Mouse (Mus musculus) intestine, postnatal 0 days (tissue): ENCODE measurements around the gene Ccdc39. TPM values are rescaled to one million over a fixed set of nuclear protein-coding genes. Genes with fewer than 3 reads are reported as not detected.
A peak's percentile ranks its signal among the peaks of the same experiment; 100 is the strongest.

ENCODE experiments used
- ATAC-seq: fragments of 200-750 bp; cut with Nextera tagmentation; 2 replicates; pipeline ENCODE4 v1.8.0; 2017; ENCODE audit warnings: mild to moderate bottlenecking, moderate TSS enrichment, moderate library complexity
- H3K27ac ChIP-seq: fragments of 300-500 bp; sonication (generic); 2 replicates; pipeline ENCODE4 v1.5.1; 2014; ENCODE audit warnings: mild to moderate bottlenecking, low read depth, low read length, moderate library complexity
- H3K27me3 ChIP-seq: fragments of 300-500 bp; sonication (generic); replicated peaks from 2 replicates; pipeline ENCODE4 v1.6.1; 2014; ENCODE audit warnings: low read length, mixed read lengths; ENCODE audit not compliant: control insufficient read depth, insufficient read depth
- H3K36me3 ChIP-seq: fragments of 300-500 bp; sonication (generic); 2 replicates; pipeline ENCODE4 v1.6.1; 2014; ENCODE audit warnings: mild to moderate bottlenecking, moderate library complexity; ENCODE audit not compliant: control insufficient read depth, insufficient read depth
- H3K4me1 ChIP-seq: fragments of 300-500 bp; sonication (generic); replicated peaks from 2 replicates; pipeline ENCODE4 v1.6.1; 2014; ENCODE audit warnings: antibody characterized with exemption, low read length, mixed read lengths; ENCODE audit not compliant: control insufficient read depth, insufficient read depth
- H3K4me2 ChIP-seq: fragments of 300-500 bp; sonication (generic); replicated peaks from 2 replicates; pipeline ENCODE4 v1.6.1; 2014; ENCODE audit warnings: low read depth, mild to moderate bottlenecking, moderate library complexity
- H3K4me3 ChIP-seq: fragments of 300-500 bp; sonication (generic); 2 replicates; pipeline ENCODE4 v1.5.1; 2014; ENCODE audit warnings: low read depth, low read length
- H3K9ac ChIP-seq: fragments of 300-500 bp; sonication (generic); 2 replicates; pipeline ENCODE4 v1.6.1; 2014; ENCODE audit warnings: mild to moderate bottlenecking, low read depth, low read length
- H3K9me3 ChIP-seq: fragments of 300-500 bp; sonication (generic); 2 replicates; pipeline ENCODE4 v1.6.1; 2016; ENCODE audit warnings: mixed run types; ENCODE audit not compliant: control insufficient read depth
- CTCF ChIP-seq: sonication (generic); IDR thresholded peaks from 2 replicates; pipeline ENCODE4 v1.5.1; 2016; ENCODE audit warnings: low read depth, mild to moderate bottlenecking, control low read depth, antibody characterized with exemption, moderate library complexity
- WGBS: fragments of 180-500 bp; shearing (Covaris S2); extraction: QIAGEN DNeasy Blood & Tissue Kit; methylation state at CpG from one replicate; pipeline ENCODE4 v1.1.7; 2014; 5-methylcytosine and 5-hydroxymethylcytosine counted together
- polyA plus RNA-seq: library from polyadenylated mRNA; unstranded; fragments of >200 nt; fragmentation: Nextera tagmentation; extraction: Ambion mirVana; gene quantifications from 2 replicates; pipeline ENCODE4 v1.2.1, GENCODE M21; 2015

The Ccdc39 gene
- polyA plus RNA-seq, 1 experiment from 2014 or later = 0.39 TPM

- Histone ChIP-seq H3K9me3 (no peaks in the 10 kb centered on the region), H3K9ac (no peak overlapping the region), H3K4me1 (no peaks in the 10 kb centered on the region), H3K27ac (no peak overlapping the region), H3K4me3 (no peak overlapping the region), H3K36me3 (no peaks in the 10 kb centered on the region), H3K4me2 (no peak overlapping the region), H3K27me3 (no peaks in the 10 kb centered on the region)
- no peak for ATAC-seq
- TF ChIP-seq CTCF = no peak
- WGBS = 42% methylated on average over 12 of the region's 12 CpGs
These were observed 30.6 kb upstream of the Ccdc39 start for GRCm38 (mm10) chr3:33874456-33875286.

- H3K4me2 ChIP-seq = no peak overlapping the region
- no peak overlapping the region for H3K4me3 ChIP-seq
- H3K36me3 ChIP-seq = no peaks in the 10 kb centered on the region
- ATAC-seq = no peak
- no peak overlapping the region for H3K9ac ChIP-seq
- TF ChIP-seq CTCF = no peak
- no peaks in the 10 kb centered on the region for H3K4me1 ChIP-seq
- no peak overlapping the region for H3K27ac ChIP-seq
- no peaks in the 10 kb centered on the region for H3K27me3 ChIP-seq
- no peaks in the 10 kb centered on the region for H3K9me3 ChIP-seq
- 78% methylated on average over 7 of the region's 7 CpGs for WGBS
These were observed 29.7 kb upstream of the Ccdc39 start for GRCm38 (mm10) chr3:33873837-33874236.

GRCm38 (mm10) chr3:33873366-33873765 lies 29.3 kb upstream of the Ccdc39 start:
- Histone ChIP-seq H3K4me3 (no peak overlapping the region), H3K27me3 (no peaks in the 10 kb centered on the region), H3K9me3 (no peaks in the 10 kb centered on the region), H3K36me3 (no peaks in the 10 kb centered on the region), H3K4me2 (no peak overlapping the region), H3K27ac (no peak overlapping the region), H3K4me1 (no peaks in the 10 kb centered on the region), H3K9ac (no peak overlapping the region)
- TF ChIP-seq CTCF = no peak
- ATAC-seq = no peak
- 88% methylated on average over 8 of the region's 8 CpGs for WGBS

DNA sequence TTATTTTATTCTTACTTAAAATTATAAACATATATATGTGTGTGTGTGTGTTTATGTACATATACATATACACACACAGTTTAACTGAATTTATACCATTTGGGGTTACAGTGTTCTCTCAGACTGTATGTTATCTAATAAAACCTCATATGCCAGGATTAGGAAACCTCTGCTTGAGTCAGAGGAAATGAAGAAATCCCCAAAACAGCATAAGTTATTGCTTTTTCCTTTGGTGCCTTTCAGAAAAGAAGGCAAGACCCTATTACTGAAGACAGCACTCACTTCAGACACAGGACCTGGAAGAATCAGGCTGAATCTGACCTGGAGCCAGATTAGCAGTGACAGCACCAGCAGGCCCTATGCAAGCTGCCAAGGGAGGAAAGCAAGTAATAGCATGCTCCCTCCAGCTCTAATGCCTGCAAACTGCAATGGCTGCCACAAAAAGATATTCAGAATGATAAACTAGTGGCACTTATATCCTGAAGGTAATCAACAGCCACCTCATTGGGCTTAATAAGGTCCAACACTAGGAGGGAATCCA lies 20.0 kb upstream of the Ccdc39 start:
- H3K4me3 ChIP-seq = no peak overlapping the region

GRCm38 (mm10) chr3:33858939-33859338 lies 14.8 kb upstream of the Ccdc39 start:
- H3K4me1 ChIP-seq = no peaks in the 10 kb centered on the region
- H3K4me3 ChIP-seq = no peak overlapping the region
- no peaks in the 10 kb centered on the region for H3K36me3 ChIP-seq
- no peaks in the 10 kb centered on the region for H3K27me3 ChIP-seq
- ATAC-seq = no peak
- no peak overlapping the region for H3K9ac ChIP-seq
- WGBS = 88% methylated on average over 3 of the region's 3 CpGs
- no peaks in the 10 kb centered on the region for H3K9me3 ChIP-seq
- no peak for TF ChIP-seq CTCF
- H3K4me2 ChIP-seq = no peak overlapping the region
- H3K27ac ChIP-seq = no peak overlapping the region

More for the DNA sequence above, 20.0 kb upstream of the Ccdc39 start:
- Histone ChIP-seq H3K9ac (no peak overlapping the region), H3K27ac (no peak overlapping the region), H3K4me1 (no peaks in the 10 kb centered on the region), H3K27me3 (no peaks in the 10 kb centered on the region), H3K9me3 (no peaks in the 10 kb centered on the region), H3K36me3 (no peaks in the 10 kb centered on the region), H3K4me2 (no peak overlapping the region)
- no peak for ATAC-seq
- TF ChIP-seq CTCF = no peak

DNA sequence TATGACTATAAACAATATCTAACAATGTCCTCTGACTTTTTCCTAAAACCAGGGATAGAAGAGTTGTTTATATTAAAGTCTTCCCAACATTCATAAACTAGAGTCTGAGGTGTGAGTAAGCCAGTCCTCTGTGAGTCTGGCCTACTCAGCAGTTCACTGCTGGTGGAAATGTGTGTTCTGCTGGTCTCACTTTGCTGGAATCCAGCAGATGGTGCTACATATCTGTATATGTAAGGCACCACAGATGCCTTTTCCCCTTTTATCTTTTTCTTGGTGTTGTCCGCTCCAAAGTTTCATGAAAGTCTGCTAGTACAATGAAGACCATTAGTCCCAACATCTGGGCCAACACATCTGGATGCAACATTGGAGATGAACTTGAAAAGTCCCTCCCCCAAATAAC lies 9.0 kb upstream of the Ccdc39 start:
- no peak for ATAC-seq

More for the DNA sequence above, 9.0 kb upstream of the Ccdc39 start:
- Histone ChIP-seq H3K36me3 (no peaks in the 10 kb centered on the region), H3K27ac (no peak overlapping the region), H3K9me3 (no peaks in the 10 kb centered on the region), H3K27me3 (no peaks in the 10 kb centered on the region), H3K9ac (no peak overlapping the region), H3K4me3 (no peak overlapping the region), H3K4me1 (no peaks in the 10 kb centered on the region), H3K4me2 (no peak overlapping the region)
- TF ChIP-seq CTCF = peak; percentile 15; the same call in 1 of the 2 replicates
- 74% methylated on average over 1 of the region's 1 CpGs for WGBS
